ENCODE assay signal across 16 mouse cellular contexts in genomic region chr1:88625190-88625589, GRCm38 (mm10).
A peak's percentile ranks its signal among the peaks of the same experiment; 100 is the strongest.
DNase-seq lines count a peak whose midpoint lies in the region; ATAC-seq lines count a peak whose summit lies in the region.
"Had no signal": no experiment of that assay in that cellular context is flagged by ENCODE, and none has a peak within 500 bp of the region (broad histone marks: within the 10 kb centered on the region; RNA-seq: fewer than 3 reads in every experiment).

No protein-coding gene starts in this region.

- peaks cover 15% of the 10 kb centered on the region for H3K4me1 ChIP-seq in heart, embryonic 12.5 days (replicated peaks)
- peaks cover 26% of the 10 kb centered on the region for H3K4me1 ChIP-seq in heart, embryonic 13.5 days
- H3K4me1 ChIP-seq in hindbrain, embryonic 16.5 days (ENCODE audit: control insufficient read depth, insufficient read depth, low read depth, low read length) = peaks cover 11% of the 10 kb centered on the region
- H3K4me1 ChIP-seq: stomach, embryonic 15.5 days had no signal

- no peaks in the 10 kb centered on the region for H3K9me3 ChIP-seq in heart, embryonic 12.5 days (replicated peaks)
- H3K9me3 ChIP-seq in heart, embryonic 13.5 days = no peaks in the 10 kb centered on the region
- H3K9me3 ChIP-seq in hindbrain, embryonic 16.5 days (ENCODE audit: control insufficient read depth, low read length) = no peaks in the 10 kb centered on the region
- H3K9me3 ChIP-seq: forebrain, embryonic 13.5 days; hindbrain, embryonic 13.5 days; stomach, embryonic 15.5 days had no signal

- no peak overlapping the region for H3K4me3 ChIP-seq in heart, embryonic 12.5 days
- no peak overlapping the region for H3K4me3 ChIP-seq in heart, embryonic 13.5 days
- H3K4me3 ChIP-seq in hindbrain, embryonic 16.5 days (ENCODE audit: low read length) = no peak overlapping the region
- H3K4me3 ChIP-seq: forebrain, embryonic 13.5 days; gastrocnemius, adult 2 months; hindbrain, embryonic 13.5 days; stomach, embryonic 15.5 days had no signal

- no peak overlapping the region for H3K4me2 ChIP-seq in heart, embryonic 12.5 days
- no peak overlapping the region for H3K4me2 ChIP-seq in heart, embryonic 13.5 days
- no peak overlapping the region for H3K4me2 ChIP-seq in hindbrain, embryonic 16.5 days (ENCODE audit: low read length)
- H3K4me2 ChIP-seq: forebrain, embryonic 13.5 days; hindbrain, embryonic 13.5 days; liver, embryonic 11.5 days; stomach, embryonic 15.5 days had no signal

- no peak; the same call in 1 of the 2 replicates for ATAC-seq in heart, embryonic 12.5 days (ENCODE audit: insufficient number of reproducible peaks, low FRiP score)
- no peak for ATAC-seq in heart, embryonic 13.5 days (ENCODE audit: extremely low read depth, insufficient number of reproducible peaks, low FRiP score, low TSS enrichment)
- ATAC-seq in hindbrain, embryonic 16.5 days = no peak
- ATAC-seq: forebrain, embryonic 13.5 days had no signal

- H3K36me3 ChIP-seq in heart, embryonic 12.5 days = no peaks in the 10 kb centered on the region
- no peaks in the 10 kb centered on the region for H3K36me3 ChIP-seq in heart, embryonic 13.5 days
- H3K36me3 ChIP-seq in hindbrain, embryonic 16.5 days (ENCODE audit: control insufficient read depth, insufficient read depth, low read length) = no peaks in the 10 kb centered on the region
- H3K36me3 ChIP-seq: hindbrain, embryonic 13.5 days; stomach, embryonic 15.5 days had no signal

- no peaks in the 10 kb centered on the region for H3K27me3 ChIP-seq in heart, embryonic 12.5 days (replicated peaks)
- H3K27me3 ChIP-seq in heart, embryonic 13.5 days (replicated peaks) = no peaks in the 10 kb centered on the region
- H3K27me3 ChIP-seq in hindbrain, embryonic 16.5 days (replicated peaks; ENCODE audit: control insufficient read depth, insufficient read depth, low read length) = no peaks in the 10 kb centered on the region
- H3K27me3 ChIP-seq: forebrain, embryonic 13.5 days; hindbrain, embryonic 13.5 days; stomach, embryonic 15.5 days had no signal

- peak; percentile 49 to 67 for DNase-seq in heart, adult 18-20 months
- peak; percentile 41 for DNase-seq in CD4-positive helper T cell, adult 2 months (ENCODE audit: low read depth, low spot score)
- peak; percentile 22 to 44 for DNase-seq in kidney, postnatal 36 days
- DNase-seq in B cell, adult 2 months = no peak
- DNase-seq in retina, postnatal 1 day = no peak
- DNase-seq: cerebellum, postnatal 25 days; gastrocnemius, adult 2 months; right cerebral cortex, postnatal 4 days; thymus, postnatal 14 days had no signal

- WGBS in heart, embryonic 12.5 days = 45% methylated on average over 1 of the region's 1 CpGs
- WGBS in heart, embryonic 13.5 days = 35% methylated on average over 1 of the region's 1 CpGs
- 76% methylated on average over 1 of the region's 1 CpGs for WGBS in hindbrain, embryonic 16.5 days

- H3K27ac ChIP-seq in heart, embryonic 12.5 days (ENCODE audit: poor library complexity, severe bottlenecking) = no peak overlapping the region
- 0 out of 2 replicates have a peak overlapping the region, but pooled peaks have one; percentile 39 for H3K27ac ChIP-seq in heart, embryonic 13.5 days (replicated peaks)
- H3K27ac ChIP-seq in hindbrain, embryonic 16.5 days (ENCODE audit: low read depth, low read length) = no peak overlapping the region
- H3K27ac ChIP-seq: forebrain, embryonic 13.5 days; gastrocnemius, adult 2 months; hindbrain, embryonic 13.5 days; stomach, embryonic 15.5 days had no signal

- H3K9ac ChIP-seq in heart, embryonic 12.5 days = no peak overlapping the region
- no peak overlapping the region for H3K9ac ChIP-seq in heart, embryonic 13.5 days
- no peak overlapping the region for H3K9ac ChIP-seq in hindbrain, embryonic 16.5 days (ENCODE audit: low read depth, low read length)
- H3K9ac ChIP-seq: forebrain, embryonic 13.5 days; hindbrain, embryonic 13.5 days; stomach, embryonic 15.5 days had no signal

Comparison
In these comparisons a context has a peak if more than half of its experiments do, and no peak if none do; other contexts are left out.
1. DNase-seq: peak in heart, adult 18-20 months (2 of 2), CD4-positive helper T cell, adult 2 months (single experiment) and kidney, postnatal 36 days (2 of 2); none in B cell, adult 2 months (0 of 2) and retina, postnatal 1 day (single experiment).